In the genomic region with DNA sequence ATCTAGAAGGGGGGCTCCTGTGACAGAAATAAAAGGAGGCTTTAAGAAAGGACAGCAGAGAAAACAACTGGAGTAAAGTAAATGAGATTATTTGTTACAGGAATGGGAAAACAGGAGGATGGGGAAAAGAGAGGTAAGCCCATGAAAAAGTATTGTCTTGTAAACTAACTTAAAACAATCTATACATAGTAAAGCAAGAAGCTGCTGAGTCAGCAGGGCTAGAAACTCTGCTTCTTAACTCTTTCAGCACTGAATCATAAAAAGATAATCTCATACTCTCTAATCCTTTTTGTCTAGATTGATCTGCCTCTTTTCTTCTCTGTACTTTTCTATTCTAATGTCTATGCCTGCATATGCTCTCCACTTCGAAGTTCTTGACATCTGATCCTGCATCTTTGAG, we compare ENCODE assay signal across 16 mouse cellular contexts.
"Had no signal": no experiment of that assay in that cellular context is flagged by ENCODE, and none has a peak within 500 bp of the region (broad histone marks: within the 10 kb centered on the region; RNA-seq: fewer than 3 reads in every experiment).

No protein-coding gene starts in this region.

- DNase-seq: retina, postnatal 1 day; right cerebral cortex, adult 18-20 months; right cerebral cortex, postnatal 14 days; right cerebral cortex, postnatal 25 days; right cerebral cortex, postnatal 4 days; spleen, adult 18-20 months; thymus, adult 18-20 months; thymus, adult 2 months; thymus, postnatal 14 days; thymus, postnatal 25 days; thymus, postnatal 36 days; thymus, postnatal 4 days had no signal

- H3K9ac ChIP-seq: neural tube, embryonic 13.5 days; neural tube, embryonic 15.5 days; stomach, embryonic 15.5 days had no signal

- H3K4me3 ChIP-seq: neural tube, embryonic 13.5 days; neural tube, embryonic 15.5 days; stomach, embryonic 15.5 days had no signal

- H3K9me3 ChIP-seq: neural tube, embryonic 13.5 days; neural tube, embryonic 15.5 days; stomach, embryonic 15.5 days had no signal

- H3K4me2 ChIP-seq: neural tube, embryonic 13.5 days; neural tube, embryonic 15.5 days; stomach, embryonic 15.5 days had no signal

- H3K36me3 ChIP-seq: neural tube, embryonic 13.5 days; neural tube, embryonic 15.5 days; stomach, embryonic 15.5 days had no signal

- H3K27me3 ChIP-seq: neural tube, embryonic 13.5 days; neural tube, embryonic 15.5 days; stomach, embryonic 15.5 days had no signal

- H3K27ac ChIP-seq: neural tube, embryonic 13.5 days; neural tube, embryonic 15.5 days; stomach, embryonic 15.5 days; stomach, postnatal 0 days had no signal

- H3K4me1 ChIP-seq: neural tube, embryonic 13.5 days; neural tube, embryonic 15.5 days; stomach, embryonic 15.5 days had no signal
